Mouse (Mus musculus) ES-E14 (cell line): Measurements from ENCODE around the gene Cage1. TPM values are rescaled to one million over a fixed set of nuclear protein-coding genes. Genes with fewer than 3 reads are reported as not detected.

ENCODE experiments used
- DNase-seq: peaks from one replicate; pipeline ENCODE4 v3.0.0-alpha.2; 2013; ENCODE audit warnings: low read depth, low spot score
- H3K27ac ChIP-seq: 2 replicates; pipeline ENCODE4 v1.5.1; 2012; ENCODE audit warnings: low read depth, mild to moderate bottlenecking, low read length, moderate library complexity, mixed read lengths; ENCODE audit not compliant: poor library complexity, insufficient read depth, severe bottlenecking
- H3K36me3 ChIP-seq: 2 replicates; pipeline ENCODE4 v1.6.1; 2012; ENCODE audit warnings: mild to moderate bottlenecking, low read length, moderate library complexity, mixed read lengths; ENCODE audit not compliant: control insufficient read depth, poor library complexity, insufficient read depth, severe bottlenecking
- H3K4me1 ChIP-seq, 2 experiments: fragments of 150-350 bp in 1 of 2; sonication (generic) in 1 of 2; 2 replicates each; pipeline ENCODE4 v1.6.1; 2012; ENCODE audit warnings: low read length in 2 of 2, mild to moderate bottlenecking in 1 of 2, mixed read lengths in 1 of 2; ENCODE audit not compliant: control insufficient read depth in 2 of 2, insufficient read depth in 2 of 2, poor library complexity in 1 of 2
- H3K4me3 ChIP-seq, 2 experiments: fragments of 150-350 bp in 1 of 2; sonication (generic) in 1 of 2; 2 replicates each; pipeline ENCODE4 v1.5.1; 2012; ENCODE audit warnings: low read length in 2 of 2, low read depth in 1 of 2, mild to moderate bottlenecking in 1 of 2, mixed read lengths in 1 of 2; ENCODE audit not compliant: insufficient read depth in 1 of 2, poor library complexity in 1 of 2, severe bottlenecking in 1 of 2
- H3K9ac ChIP-seq: 2 replicates; pipeline ENCODE4 v1.6.1; 2012; ENCODE audit warnings: low read depth, mild to moderate bottlenecking, low read length, mixed read lengths; ENCODE audit not compliant: poor library complexity, insufficient read depth, severe bottlenecking
- H3K9me3 ChIP-seq: fragments of 150-350 bp; sonication (generic); 2 replicates; pipeline ENCODE4 v1.6.1; 2012; ENCODE audit warnings: low read depth, mild to moderate bottlenecking, low read length; ENCODE audit not compliant: control insufficient read depth, insufficient read depth
- CHD2 ChIP-seq: IDR thresholded peaks from 2 replicates; pipeline ENCODE4 v1.6.1; 2014; ENCODE audit warnings: mild to moderate bottlenecking, low read depth, low read length, inconsistent platforms
- HCFC1 ChIP-seq: IDR thresholded peaks from 2 replicates; pipeline ENCODE4 v1.6.1; 2012; ENCODE audit warnings: low read length, inconsistent platforms, borderline replicate concordance; ENCODE audit not compliant: insufficient read depth
- MAFK ChIP-seq: IDR thresholded peaks from 2 replicates; pipeline ENCODE4 v1.6.1; 2014; ENCODE audit warnings: mild to moderate bottlenecking, low read depth, low read length, inconsistent platforms; ENCODE audit not compliant: insufficient read depth
- ZC3H11A ChIP-seq: IDR thresholded peaks from 2 replicates; pipeline ENCODE4 v1.6.1; 2012; ENCODE audit warnings: low read depth, mild to moderate bottlenecking, inconsistent platforms, low read length, borderline replicate concordance
- ZNF384 ChIP-seq: IDR thresholded peaks from 2 replicates; pipeline ENCODE4 v1.6.1; 2012; ENCODE audit warnings: low read depth, low read length, inconsistent platforms
- in situ Hi-C, 2 experiments: fragments of 600-800 bp; cut with MboI; formaldehyde crosslinking; loops; one replicate each; pipeline ENCODE4 v1.15.1; 2025; ENCODE audit warnings: low sequenced_read_pairs in 2 of 2, inconsistent platforms in 1 of 2; ENCODE audit not compliant: unreplicated experiment in 2 of 2
- total RNA-seq: library from RNA; depleted of rRNA; stranded (reverse); fragments of 300-350 nt; gene quantifications from 2 replicates; pipeline ENCODE4 v1.2.3, GENCODE M21; 2012

Gene Cage1
- total RNA-seq, 1 experiment = 0.54 TPM

GRCm38 (mm10) chr13:38070945-38071344, 34.1 kb upstream of the Cage1 start:
- H3K9ac ChIP-seq = no peak overlapping the region
- TF ChIP-seq HCFC1 (no peak), ZNF384 (no peak), MAFK (no peak), CHD2 (no peak), ZC3H11A (no peak)

GRCm38 (mm10) chr13:38064854-38065663, 28.2 kb upstream of the Cage1 start:
- Histone ChIP-seq H3K9ac (no peak overlapping the region), H3K9me3 (no peaks in the 10 kb centered on the region), H3K36me3 (peaks cover 6% of the 10 kb centered on the region), H3K4me1 (no peaks in the 10 kb centered on the region), H3K27ac (no peak overlapping the region), H3K4me3 (no peak overlapping the region)
- no peak for TF ChIP-seq CHD2
- no peak for TF ChIP-seq HCFC1
- TF ChIP-seq ZC3H11A = peak; percentile 97
- peak; percentile 69 for DNase-seq
- in situ Hi-C loops = no loop called here

More at GRCm38 (mm10) chr13:38070945-38071344, 34.1 kb upstream of the Cage1 start:
- no peaks in the 10 kb centered on the region for H3K4me1 ChIP-seq
- H3K27ac ChIP-seq = no peak overlapping the region
- no peaks in the 10 kb centered on the region for H3K9me3 ChIP-seq
- no peak overlapping the region for H3K4me3 ChIP-seq
- no peak for DNase-seq
- in situ Hi-C loops = no loop called here
- H3K36me3 ChIP-seq = no peaks in the 10 kb centered on the region

- Histone ChIP-seq H3K9ac (no peak overlapping the region), H3K27ac (no peak overlapping the region), H3K9me3 (no peaks in the 10 kb centered on the region), H3K36me3 (peaks cover 13% of the 10 kb centered on the region), H3K4me3 (no peak overlapping the region), H3K4me1 (no peaks in the 10 kb centered on the region)
- in situ Hi-C loops = no loop called here
- TF ChIP-seq ZC3H11A (no peak), CHD2 (no peak), ZNF384 (no peak)
- no peak for DNase-seq
Observed at GRCm38 (mm10) chr13:38062678-38063077, 25.8 kb upstream of the Cage1 start.

GRCm38 (mm10) chr13:38049888-38050287, 13.0 kb upstream of the Cage1 start:
- Histone ChIP-seq H3K4me1 (no peaks in the 10 kb centered on the region), H3K4me3 (no peak overlapping the region), H3K27ac (no peak overlapping the region), H3K9me3 (no peaks in the 10 kb centered on the region), H3K9ac (no peak overlapping the region), H3K36me3 (peaks cover 16% of the 10 kb centered on the region)
- TF ChIP-seq ZC3H11A = no peak
- in situ Hi-C loops = no loop called here
- DNase-seq = no peak

GRCm38 (mm10) chr13:38037811-38038210, 942 bp upstream of the Cage1 start:
- Histone ChIP-seq H3K9me3 (no peaks in the 10 kb centered on the region), H3K27ac (no peak overlapping the region), H3K4me3 (peak overlapping the region; percentile 86 to 90), H3K36me3 (peaks cover 4% of the 10 kb centered on the region; the same call in 1 of the 2 replicates), H3K4me1 (peaks cover 2 to 3% of the 10 kb centered on the region in 2 experiments), H3K9ac (peak overlapping the region; percentile 93)
- TF ChIP-seq ZNF384 (no peak), CHD2 (no peak), MAFK (no peak), ZC3H11A (no peak)
- no peak for DNase-seq
- in situ Hi-C loops = no loop called here
